Mouse (Mus musculus) cortical plate, adult 2 months (tissue): ENCODE data around the gene Etfa.

ENCODE experiments used
- CTCF ChIP-seq: fragments of 200-500 bp; IDR thresholded peaks from 2 replicates; pipeline ENCODE4 v1.5.1; 2011; ENCODE audit warnings: mild to moderate bottlenecking, control low read depth, low read length; ENCODE audit not compliant: insufficient read depth; ENCODE audit errors: extremely low read depth
- POLR2A ChIP-seq: fragments of 200-500 bp; IDR thresholded peaks from 2 replicates; pipeline ENCODE4 v1.6.1; 2011; ENCODE audit warnings: mild to moderate bottlenecking, low read length, control low read depth; ENCODE audit not compliant: insufficient read depth; ENCODE audit errors: extremely low read depth

DNA sequence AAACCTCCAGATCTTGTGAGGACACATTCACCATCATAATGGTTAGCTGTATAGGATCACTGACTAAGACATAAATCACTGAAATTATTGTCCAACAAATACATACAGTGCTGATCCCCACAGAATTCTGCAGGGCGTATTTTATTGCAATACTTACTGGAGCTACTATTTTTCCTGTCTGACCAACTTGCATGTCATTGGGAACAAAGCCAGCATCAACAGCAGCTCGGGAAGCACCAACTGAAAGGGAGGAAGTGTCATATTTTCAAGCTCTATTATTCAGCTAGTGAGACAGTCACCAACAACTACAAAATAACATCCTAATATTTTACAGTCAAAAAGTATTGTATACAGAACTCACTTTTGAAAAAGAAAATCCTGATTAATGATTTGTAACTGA, 29.9 kb downstream of the Etfa start:
- TF ChIP-seq CTCF (no peak), POLR2A (no peak)
